Mouse (Mus musculus): Measurements from ENCODE around the gene Litaf. TPM values are rescaled to one million over a fixed set of nuclear protein-coding genes. Genes with fewer than 3 reads are reported as not detected.

The Litaf gene
- total RNA-seq, 2 experiments from 2014 or later: 7.4 to 8.8 TPM

GRCm38 (mm10) chr16:10934047-10934446 lies 131.9 kb downstream of the Litaf start:
- no peak for DNase-seq
- intact Hi-C loops (cut with DNase I): no loop called here

DNA sequence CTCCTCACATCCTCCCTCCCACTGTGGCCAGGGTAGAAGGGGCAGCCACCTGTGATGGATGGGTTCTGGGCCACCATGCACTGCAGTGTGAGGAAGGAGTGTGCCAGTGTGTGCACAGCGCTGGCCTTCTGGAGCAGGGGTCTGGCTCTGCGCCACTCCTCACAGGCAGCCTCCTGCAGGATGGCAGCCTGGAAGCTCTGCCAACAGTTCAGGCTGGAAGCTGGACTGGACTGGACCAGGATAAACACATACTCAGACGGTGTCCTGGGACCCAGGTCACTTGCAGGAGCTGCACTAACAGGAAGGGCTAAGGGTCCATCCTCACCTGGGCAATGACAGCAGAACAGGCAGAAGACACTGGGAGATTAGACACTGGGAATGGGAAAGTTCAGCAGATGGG lies 132.6 kb downstream of the Litaf start:
- intact Hi-C loops (cut with DNase I): no loop called here
- no peak for DNase-seq

DNA sequence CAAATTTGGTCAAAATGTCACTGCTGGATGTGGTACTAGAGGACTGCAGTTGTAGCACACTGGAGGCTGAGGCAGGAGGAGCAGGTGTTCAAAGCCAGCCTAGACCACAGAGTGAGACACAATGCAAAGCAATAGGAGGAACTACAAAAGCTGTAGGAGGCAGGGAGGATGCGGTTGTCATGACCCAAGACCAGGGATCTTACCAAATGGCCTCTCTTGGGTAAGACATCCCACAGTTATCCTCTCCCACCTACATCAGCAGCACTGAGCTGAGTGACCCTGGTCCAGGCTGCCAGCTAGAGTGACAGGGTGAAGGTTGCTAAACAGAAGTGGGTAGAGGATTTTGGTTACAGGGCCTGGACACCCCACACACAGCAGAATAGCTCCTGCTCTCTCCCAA lies 138.9 kb downstream of the Litaf start:
- intact Hi-C loops (cut with DNase I): no loop called here
- DNase-seq: no peak

DNA sequence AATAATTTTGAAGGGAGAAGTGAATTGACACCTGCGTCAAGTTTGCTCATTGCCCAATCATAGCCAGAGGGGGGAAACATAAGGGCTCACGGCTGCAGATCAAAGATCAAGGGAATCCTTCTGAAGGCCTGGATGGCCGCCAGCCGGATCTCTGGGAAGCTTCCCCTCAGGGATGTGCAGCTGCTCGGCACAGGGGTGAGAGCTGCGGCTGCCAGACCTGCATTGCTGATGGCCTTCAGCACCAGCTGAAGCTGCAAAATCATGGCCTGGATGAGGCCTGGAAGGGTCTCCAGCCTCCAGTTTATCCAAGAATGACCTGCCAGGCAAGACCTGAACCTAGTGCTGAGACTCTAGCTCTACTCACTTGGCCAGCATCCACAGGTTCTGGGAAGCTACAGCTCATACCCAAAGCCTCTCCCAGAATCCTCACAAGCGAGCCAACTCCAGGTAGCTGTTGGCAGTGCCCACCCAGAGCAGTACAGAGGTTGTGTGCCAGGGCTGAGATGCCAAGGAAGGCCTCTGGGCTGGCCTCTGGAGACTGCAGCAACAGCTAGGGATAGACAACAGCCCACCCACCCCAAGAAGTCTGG lies 140.3 kb downstream of the Litaf start:
- intact Hi-C loops (cut with DNase I): no loop called here
- DNase-seq: no peak

GRCm38 (mm10) chr16:10923561-10923960 lies 142.4 kb downstream of the Litaf start:
- intact Hi-C loops (cut with DNase I): no loop called here
- no peak for DNase-seq

DNA sequence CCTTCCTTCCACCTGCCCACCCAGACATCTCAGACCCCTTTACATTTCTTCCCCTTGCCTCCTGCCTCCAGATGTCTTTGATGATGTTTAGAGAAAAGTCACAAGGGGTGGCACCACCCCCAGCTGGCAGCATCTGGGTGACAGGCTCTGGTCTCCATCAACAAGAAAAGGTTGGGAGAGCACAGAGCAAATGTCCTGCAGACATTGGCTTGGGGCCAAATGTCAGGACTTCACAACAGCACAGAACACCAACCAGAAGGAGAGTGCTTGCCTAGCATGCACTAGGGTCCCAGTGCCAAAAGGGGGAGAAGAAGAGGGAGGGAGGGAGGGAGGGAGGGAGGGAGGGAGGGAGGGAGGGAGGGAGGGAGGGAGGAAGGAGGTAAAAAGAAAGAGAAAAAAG lies 146.1 kb downstream of the Litaf start:
- intact Hi-C loops (cut with DNase I): no loop called here
- DNase-seq: no peak

DNA sequence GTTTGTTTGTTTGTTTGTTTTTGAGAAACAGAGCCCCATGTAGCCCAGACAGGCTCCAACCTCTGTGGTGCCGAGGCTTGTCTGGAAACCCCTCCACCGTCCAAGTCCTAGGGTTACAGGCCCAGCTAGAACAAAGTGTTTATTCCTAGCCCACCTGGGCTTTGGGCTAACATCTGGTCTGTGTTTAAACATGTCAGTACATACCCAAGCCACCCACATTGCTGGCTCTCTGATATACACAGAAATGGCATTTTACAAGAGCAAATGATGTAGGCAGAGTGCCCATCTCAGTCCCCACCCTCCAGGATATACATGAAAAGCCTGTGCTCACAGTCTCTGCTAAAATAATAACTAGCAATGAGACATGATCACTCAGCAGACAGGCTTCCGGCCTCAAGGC lies 149.7 kb downstream of the Litaf start:
- no peak for DNase-seq
- intact Hi-C loops (cut with DNase I): no loop called here

DNA sequence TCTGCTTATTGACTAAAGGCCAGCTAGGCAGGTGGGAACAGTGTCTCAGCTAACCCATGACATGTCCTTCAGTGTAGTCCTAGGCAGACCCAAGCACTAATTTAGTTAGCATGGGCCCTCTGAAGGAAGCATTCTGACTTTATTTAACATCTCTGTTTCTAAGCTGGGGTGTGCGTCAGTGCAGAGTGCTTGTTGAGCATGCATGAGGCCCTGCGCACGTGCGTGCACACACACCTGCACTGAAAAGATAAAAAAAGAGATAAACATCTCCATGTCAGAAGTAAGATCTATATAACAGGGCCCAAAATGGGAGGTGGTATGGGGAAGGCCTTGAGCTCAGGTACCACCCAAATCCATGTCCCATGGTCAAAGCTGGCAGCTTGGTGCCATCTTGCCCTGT lies 150.9 kb downstream of the Litaf start:
- DNase-seq: no peak
- intact Hi-C loops (cut with DNase I): no loop called here

GRCm38 (mm10) chr16:10911061-10911460 lies 154.9 kb downstream of the Litaf start:
- intact Hi-C loops (cut with DNase I): no loop called here
- no peak for DNase-seq

- intact Hi-C loops (cut with DNase I): no loop called here
Observed at GRCm38 (mm10) chr16:10910541-10910940, 155.4 kb downstream of the Litaf start.

More at GRCm38 (mm10) chr16:10910541-10910940, 155.4 kb downstream of the Litaf start:
- DNase-seq: no peak

Small RNA genes lying within 50 kb of the gene (microRNA-seq; reads per million reads assigned to microRNA genes)
- gene Gm26268: 0 reads per million in 2 experiments

Other genes starting within 250 kb of the Litaf start
- gene Rmi2, start 231.1 kb downstream of the Litaf start, total RNA-seq (2021): 1 to 10 TPM; 2.5 to 2.7 TPM
- 1 to 10 TPM; 3.1 to 3.7 TPM for gene Snn, start 5.2 kb downstream of the Litaf start, total RNA-seq (2021)
- 1 to 10 TPM; 7.6 to 8.6 TPM for gene Txndc11, start 68.5 kb upstream of the Litaf start, total RNA-seq (2021)
- 10 to 100 TPM; 13.8 to 19.0 TPM for gene Zc3h7a, start 110.2 kb upstream of the Litaf start, total RNA-seq (2021)
- 10 to 100 TPM; 40.2 to 50.7 TPM for gene Rsl1d1, start 137.2 kb upstream of the Litaf start, total RNA-seq (2021)
- 10 to 100 TPM; 54.4 to 62.0 TPM for gene Gspt1, start 188.2 kb upstream of the Litaf start, total RNA-seq (2021)
- gene Tnfrsf17, start 247.7 kb upstream of the Litaf start, total RNA-seq (2021): not detected